ENCODE assay signal across 21 mouse cellular contexts in genomic region chr11:16742821-16743220, GRCm38 (mm10). TPM values are rescaled to one million over a fixed set of nuclear protein-coding genes. Genes with fewer than 3 reads are reported as not detected.
DNase-seq lines count a peak whose midpoint lies in the region; ATAC-seq and TF ChIP-seq lines count a peak whose summit lies in the region.
"Had no signal": no experiment of that assay in that cellular context is flagged by ENCODE, and none has a peak within 500 bp of the region (broad histone marks: within the 10 kb centered on the region; RNA-seq: fewer than 3 reads in every experiment).

No protein-coding gene starts in this region.

- no peaks in the 10 kb centered on the region for H3K27me3 ChIP-seq in liver, adult 2 months (ENCODE audit: control insufficient read depth, insufficient read depth, low read length)
- H3K27me3 ChIP-seq in liver, embryonic 11.5 days (replicated peaks; ENCODE audit: control insufficient read depth, insufficient read depth, low read length) = no peaks in the 10 kb centered on the region
- no peaks in the 10 kb centered on the region for H3K27me3 ChIP-seq in lung, postnatal 0 days (replicated peaks; ENCODE audit: insufficient read depth, low read length)
- peaks cover 4% of the 10 kb centered on the region for H3K27me3 ChIP-seq in CH12.LX (replicated peaks)
- H3K27me3 ChIP-seq in stomach, postnatal 0 days (ENCODE audit: control insufficient read depth, insufficient read depth, low read length) = no peaks in the 10 kb centered on the region
- H3K27me3 ChIP-seq: embryonic facial prominence, embryonic 12.5 days; forebrain, embryonic 13.5 days; forebrain, embryonic 15.5 days; Patski had no signal

- H3K27ac ChIP-seq in liver, adult 2 months (replicated peaks; ENCODE audit: insufficient read depth, low read depth, low read length) = peak overlapping the region; percentile 90
- H3K27ac ChIP-seq in liver, embryonic 11.5 days (ENCODE audit: low read depth, low read length) = no peak overlapping the region
- no peak overlapping the region for H3K27ac ChIP-seq in lung, postnatal 0 days (ENCODE audit: low read length)
- no peak overlapping the region for H3K27ac ChIP-seq in CH12.LX (ENCODE audit: insufficient read depth, low read depth)
- H3K27ac ChIP-seq in stomach, postnatal 0 days (replicated peaks) = no peak overlapping the region
- H3K27ac ChIP-seq: embryonic facial prominence, embryonic 10.5 days; embryonic facial prominence, embryonic 12.5 days; forebrain, embryonic 13.5 days; forebrain, embryonic 15.5 days had no signal

- no peak for TF ChIP-seq EP300 in lung, postnatal 0 days (IDR thresholded peaks at IDR 0.05)
- no peak for TF ChIP-seq EP300 in CH12.LX (IDR thresholded peaks at IDR 0.05; ENCODE audit: low read length)
- TF ChIP-seq EP300 in stomach, postnatal 0 days (optimal IDR thresholded peaks at IDR 0.05) = no peak

- peaks cover 34% of the 10 kb centered on the region for H3K4me1 ChIP-seq in liver, adult 2 months (ENCODE audit: control insufficient read depth, insufficient read depth, low read length)
- H3K4me1 ChIP-seq in liver, embryonic 11.5 days (replicated peaks; ENCODE audit: control insufficient read depth, insufficient read depth, low read length) = no peaks in the 10 kb centered on the region
- peaks cover 2% of the 10 kb centered on the region; the same call in 1 of the 2 replicates for H3K4me1 ChIP-seq in lung, postnatal 0 days (ENCODE audit: insufficient read depth, low read depth, low read length)
- H3K4me1 ChIP-seq in CH12.LX (ENCODE audit: control insufficient read depth in 1 of 2, insufficient read depth in 2 of 2) = peaks cover 2 to 19% of the 10 kb centered on the region in 2 experiments
- no peaks in the 10 kb centered on the region for H3K4me1 ChIP-seq in stomach, postnatal 0 days (replicated peaks; ENCODE audit: control insufficient read depth, insufficient read depth)
- H3K4me1 ChIP-seq: forebrain, embryonic 13.5 days; forebrain, embryonic 15.5 days had no signal

- TF ChIP-seq CTCF in liver, adult 2 months (IDR thresholded peaks at IDR 0.05; ENCODE audit: low read depth, low read length) = no peak
- 0 out of 2 replicates have a peak, but pooled peaks have one; percentile 4 for TF ChIP-seq CTCF in lung, postnatal 0 days (IDR thresholded peaks at IDR 0.05)
- no peak for TF ChIP-seq CTCF in CH12.LX (conservative IDR thresholded peaks at IDR 0.05 in 1 of 2, IDR thresholded peaks at IDR 0.05 in 1 of 2; ENCODE audit: low read depth in 2 of 2, low read length in 2 of 2)
- TF ChIP-seq CTCF in stomach, postnatal 0 days (IDR thresholded peaks at IDR 0.05; ENCODE audit: low read depth) = peak; percentile 42

- H3K9me3 ChIP-seq in liver, embryonic 11.5 days (ENCODE audit: control insufficient read depth, low read length) = no peaks in the 10 kb centered on the region
- H3K9me3 ChIP-seq in lung, postnatal 0 days (ENCODE audit: low read length) = no peaks in the 10 kb centered on the region
- H3K9me3 ChIP-seq in CH12.LX (replicated peaks; ENCODE audit: low read length) = no peaks in the 10 kb centered on the region
- H3K9me3 ChIP-seq in stomach, postnatal 0 days (ENCODE audit: control insufficient read depth, low read length) = no peaks in the 10 kb centered on the region
- H3K9me3 ChIP-seq: embryonic facial prominence, embryonic 10.5 days; embryonic facial prominence, embryonic 12.5 days; forebrain, embryonic 13.5 days; forebrain, embryonic 15.5 days; G1E had no signal

- H3K4me3 ChIP-seq in liver, adult 2 months (ENCODE audit: insufficient read depth, low read depth, low read length) = no peak overlapping the region
- H3K4me3 ChIP-seq in liver, embryonic 11.5 days (ENCODE audit: low read depth, low read length) = no peak overlapping the region
- H3K4me3 ChIP-seq in lung, postnatal 0 days (ENCODE audit: low read depth, low read length) = no peak overlapping the region
- no peak overlapping the region for H3K4me3 ChIP-seq in CH12.LX (replicated peaks in 1 of 3; ENCODE audit: low read depth in 2 of 3, low read length in 2 of 3, poor library complexity in 1 of 3)
- no peak overlapping the region for H3K4me3 ChIP-seq in stomach, postnatal 0 days (ENCODE audit: low read depth, low read length)
- H3K4me3 ChIP-seq: embryonic facial prominence, embryonic 10.5 days; embryonic facial prominence, embryonic 12.5 days; forebrain, embryonic 13.5 days; forebrain, embryonic 15.5 days had no signal

- H3K36me3 ChIP-seq in liver, adult 2 months (ENCODE audit: control insufficient read depth, insufficient read depth, low read length) = peaks cover under 1% of the 10 kb centered on the region
- no peaks in the 10 kb centered on the region for H3K36me3 ChIP-seq in liver, embryonic 11.5 days (ENCODE audit: control insufficient read depth, insufficient read depth, low read length)
- no peaks in the 10 kb centered on the region for H3K36me3 ChIP-seq in lung, postnatal 0 days (ENCODE audit: insufficient read depth, low read length)
- H3K36me3 ChIP-seq in CH12.LX (replicated peaks in 1 of 2; ENCODE audit: control insufficient read depth in 1 of 2, insufficient read depth in 1 of 2, low read length in 1 of 2) = no peaks in the 10 kb centered on the region
- no peaks in the 10 kb centered on the region for H3K36me3 ChIP-seq in stomach, postnatal 0 days (ENCODE audit: control insufficient read depth, insufficient read depth, low read length)
- H3K36me3 ChIP-seq: embryonic facial prominence, embryonic 10.5 days; embryonic facial prominence, embryonic 12.5 days; forebrain, embryonic 15.5 days; G1E had no signal

- H3K9ac ChIP-seq in liver, adult 2 months (ENCODE audit: low read depth, low read length) = peak overlapping the region; percentile 34; the same call in 1 of the 2 replicates
- H3K9ac ChIP-seq in liver, embryonic 11.5 days (ENCODE audit: low read depth, low read length) = no peak overlapping the region
- no peak overlapping the region for H3K9ac ChIP-seq in lung, postnatal 0 days (replicated peaks; ENCODE audit: low read depth)
- H3K9ac ChIP-seq in CH12.LX (ENCODE audit: insufficient read depth, low read depth) = no peak overlapping the region
- no peak overlapping the region for H3K9ac ChIP-seq in stomach, postnatal 0 days (ENCODE audit: low read length)
- H3K9ac ChIP-seq: embryonic facial prominence, embryonic 12.5 days; forebrain, embryonic 13.5 days; forebrain, embryonic 15.5 days had no signal

- no peak for TF ChIP-seq POLR2A in liver, adult 2 months (IDR thresholded peaks at IDR 0.05; ENCODE audit: extremely low read depth, insufficient read depth, low read length)
- TF ChIP-seq POLR2A in CH12.LX (IDR thresholded peaks at IDR 0.05; ENCODE audit: low read depth, low read length) = no peak

- DNase-seq in liver, adult 2 months (ENCODE audit: extremely low read depth, low read depth, low spot score) = peak; percentile 52
- DNase-seq in liver, embryonic 11.5 days (ENCODE audit: low spot score) = no peak
- no peak for DNase-seq in lung, postnatal 0 days (ENCODE audit: low spot score)
- no peak for DNase-seq in lung, postnatal 10 days
- no peak for DNase-seq in CH12.LX (ENCODE audit: extremely low read depth)
- no peak for DNase-seq in stomach, postnatal 0 days (ENCODE audit: low spot score)
- DNase-seq in testis, postnatal 14 days (ENCODE audit: low spot score) = no peak
- DNase-seq: adrenal gland, adult 8-10 months; adrenal gland, postnatal 14 days; adrenal gland, postnatal 36 days; cerebellum, adult 11-12 months; cerebellum, adult 2 months; cerebellum, adult 9-10 months; cerebellum, postnatal 25 days had no signal

- 15% methylated on average over 2 of the region's 2 CpGs for WGBS in liver, adult 2 months
- 87% methylated on average over 2 of the region's 2 CpGs for WGBS in liver, embryonic 11.5 days
- 78% methylated on average over 2 of the region's 2 CpGs for WGBS in lung, postnatal 0 days
- WGBS in stomach, postnatal 0 days = 88% methylated on average over 2 of the region's 2 CpGs

- in situ Hi-C loops in CH12.LX (cut with MboI; ENCODE audit: low pct_ligation_motif_present, low pct_unique_long_range_greater_than_20kb, low sequenced_read_pairs) = loop anchor here (25.0 kb wide), 1 partner anchor 194 kb away; no protein-coding TSS in a partner anchor

- H3K79me2 ChIP-seq in liver, adult 2 months (ENCODE audit: control insufficient read depth, insufficient read depth, low read length) = no peaks in the 10 kb centered on the region
- no peaks in the 10 kb centered on the region for H3K79me2 ChIP-seq in CH12.LX (replicated peaks; ENCODE audit: control insufficient read depth, extremely low read depth, insufficient read depth, poor library complexity, severe bottlenecking)

- dilution Hi-C loops in CH12.LX (cut with MboI; ENCODE audit: extremely low pct_ligation_motif_present, extremely low pct_unique_long_range_greater_than_20kb, low sequenced_read_pairs) = no loop called here

- TF ChIP-seq RAD21 in CH12.LX (IDR thresholded peaks at IDR 0.05; ENCODE audit: low read depth, low read length) = peak; percentile 22

- ATAC-seq in liver, embryonic 11.5 days (replicated peaks; ENCODE audit: low FRiP score) = no peak
- no peak for ATAC-seq in lung, postnatal 0 days
- no peak for ATAC-seq in stomach, postnatal 0 days (ENCODE audit: low FRiP score, low TSS enrichment)
- ATAC-seq: activated CD4-positive, CD25-positive, alpha-beta regulatory T cell, adult 4 months; forebrain, embryonic 13.5 days; forebrain, embryonic 15.5 days; Patski had no signal

- H3K4me2 ChIP-seq in liver, embryonic 11.5 days = no peak overlapping the region
- H3K4me2 ChIP-seq in lung, postnatal 0 days (replicated peaks; ENCODE audit: low read depth, low read length) = no peak overlapping the region
- no peak overlapping the region for H3K4me2 ChIP-seq in CH12.LX (ENCODE audit: insufficient read depth, low read depth, poor library complexity, severe bottlenecking)
- no peak overlapping the region for H3K4me2 ChIP-seq in stomach, postnatal 0 days (replicated peaks; ENCODE audit: low read depth)
- H3K4me2 ChIP-seq: embryonic facial prominence, embryonic 12.5 days; forebrain, embryonic 13.5 days; forebrain, embryonic 15.5 days had no signal

TF ChIP-seq in CH12.LX, 34 proteins besides CTCF, POLR2A, EP300 and RAD21:
- TF ChIP-seq SMC3 (IDR thresholded peaks at IDR 0.05; ENCODE audit: low read depth, low read length) (no peak), NELFE (IDR thresholded peaks at IDR 0.05; ENCODE audit: low read depth, low read length) (no peak), MEF2A (IDR thresholded peaks at IDR 0.05; ENCODE audit: borderline replicate concordance, low read depth, low read length) (no peak)

RNA-seq across cellular contexts. Expression of gene Egfr, which starts 9.2 kb away (rescaled TPM):
- 193 and 198 TPM in 2 replicates for total RNA-seq in liver, adult 2 months (2014; rRNA removed)
- polyA plus RNA-seq in liver, adult 2 months (2012; rRNA removed) = 117 and 215 TPM in 2 replicates
- polyA plus RNA-seq in liver, embryonic 11.5 days (2014; fragmentation: Nextera tagmentation; extraction: Ambion mirVana) = 2.4 and 3.7 TPM in 2 replicates
- polyA plus RNA-seq in lung, postnatal 0 days (2015; fragmentation: Nextera tagmentation; extraction: Ambion mirVana) = 9.3 and 14.5 TPM in 2 replicates
- total RNA-seq in CH12.LX (2012; rRNA removed) (0.04 TPM in 1 of 2 replicates, not detected in the other), CH12.LX (2014; rRNA removed) (0.26 and 0.27 TPM in 2 replicates)
- not detected in 2 replicates for polyA plus RNA-seq in CH12.LX (2012; ENCODE audit: insufficient read length, low read depth)
- 11.9 and 13.5 TPM in 2 replicates for polyA plus RNA-seq in stomach, postnatal 0 days (2015; fragmentation: Nextera tagmentation; extraction: Ambion mirVana)
- polyA plus RNA-seq: G1E had no signal

Comparison
In these comparisons a context has a peak if more than half of its experiments do, and no peak if none do; other contexts are left out.
1. CTCF ChIP-seq: peak in lung, postnatal 0 days (single experiment) and stomach, postnatal 0 days (single experiment); none in liver, adult 2 months (single experiment) and CH12.LX (0 of 2).